Mouse (Mus musculus) lung, postnatal 14 days (tissue): ENCODE results near the gene Efna1.

ENCODE experiments used
- DNase-seq: peaks from one replicate; pipeline ENCODE4 v3.0.0; 2021

The Efna1 gene

GRCm38 (mm10) chr3:89243609-89244008 lies 37.3 kb downstream of the Efna1 start:
- DNase-seq, result peak; percentile 67

GRCm38 (mm10) chr3:89242331-89242895 lies 38.5 kb downstream of the Efna1 start:
- peak; percentile 81 for DNase-seq

GRCm38 (mm10) chr3:89238494-89238893 lies 42.4 kb downstream of the Efna1 start:
- no peak for DNase-seq

- no peak for DNase-seq
Measured at GRCm38 (mm10) chr3:89237682-89238081, 43.3 kb downstream of the Efna1 start.

GRCm38 (mm10) chr3:89236516-89236915 lies 44.4 kb downstream of the Efna1 start:
- DNase-seq, result no peak

- DNase-seq, result peak; percentile 63
Measured at GRCm38 (mm10) chr3:89233562-89234110, 47.3 kb downstream of the Efna1 start.

GRCm38 (mm10) chr3:89232614-89233013 lies 48.3 kb downstream of the Efna1 start:
- peak; percentile 50 for DNase-seq

- DNase-seq, result no peak
Measured at GRCm38 (mm10) chr3:89231772-89232275, 49.1 kb downstream of the Efna1 start.

- no peak for DNase-seq
Measured at GRCm38 (mm10) chr3:89231345-89231744, 49.6 kb downstream of the Efna1 start.

GRCm38 (mm10) chr3:89230561-89230960 lies 50.4 kb downstream of the Efna1 start:
- DNase-seq, result no peak

- DNase-seq, result no peak
Measured at GRCm38 (mm10) chr3:89229276-89229675, 51.7 kb downstream of the Efna1 start.

- peak; percentile 59 for DNase-seq
Measured at GRCm38 (mm10) chr3:89228836-89229235, 52.1 kb downstream of the Efna1 start, which contains the start of gene Muc1. Gene Muc1 (plus strand): TSS chr3:89229057.

- DNase-seq, result peak; percentile 94
Measured at GRCm38 (mm10) chr3:89228180-89228549, 52.8 kb downstream of the Efna1 start.

GRCm38 (mm10) chr3:89227307-89228179 lies 53.4 kb downstream of the Efna1 start:
- DNase-seq, result peak; percentile 90

GRCm38 (mm10) chr3:89226900-89227299 lies 54.0 kb downstream of the Efna1 start, which contains the start of gene Mtx1:
Gene Mtx1 (minus strand): TSS chr3:89227088.
- DNase-seq, result no peak

- no peak for DNase-seq
Measured at GRCm38 (mm10) chr3:89226361-89226760, 54.6 kb downstream of the Efna1 start.

- DNase-seq, result no peak
Measured at GRCm38 (mm10) chr3:89225918-89226317, 55.0 kb downstream of the Efna1 start.

- DNase-seq, result no peak
Measured at GRCm38 (mm10) chr3:89225321-89225815, 55.6 kb downstream of the Efna1 start.

GRCm38 (mm10) chr3:89224796-89225195 lies 56.1 kb downstream of the Efna1 start:
- no peak for DNase-seq
